Mouse (Mus musculus) hindbrain, postnatal 0 days (tissue): Measurements from ENCODE around the gene Dusp18. TPM values are rescaled to one million over a fixed set of nuclear protein-coding genes. Genes with fewer than 3 reads are reported as not detected.

Source experiments
- ATAC-seq: fragments of 200-750 bp; cut with Nextera tagmentation; 2 replicates; pipeline ENCODE4 v1.8.0; 2017; ENCODE audit warnings: mild to moderate bottlenecking, moderate TSS enrichment, moderate library complexity
- DNase-seq: peaks from one replicate; pipeline ENCODE4 v3.0.0-alpha.2; 2015; ENCODE audit warnings: low spot score
- H3K27ac ChIP-seq: fragments of 300-500 bp; sonication (generic); 2 replicates; pipeline ENCODE4 v1.5.1; 2014; ENCODE audit warnings: mild to moderate bottlenecking
- H3K27me3 ChIP-seq: fragments of 300-500 bp; sonication (generic); 2 replicates; pipeline ENCODE4 v1.6.1; 2014; ENCODE audit warnings: low read length, mixed read lengths; ENCODE audit not compliant: insufficient read depth
- H3K36me3 ChIP-seq: fragments of 300-500 bp; sonication (generic); 2 replicates; pipeline ENCODE4 v1.6.1; 2014; ENCODE audit warnings: low read length, mixed read lengths; ENCODE audit not compliant: insufficient read depth
- H3K4me1 ChIP-seq: fragments of 300-500 bp; sonication (generic); 2 replicates; pipeline ENCODE4 v1.6.1; 2014; ENCODE audit warnings: antibody characterized with exemption, low read length, mixed read lengths; ENCODE audit not compliant: insufficient read depth
- H3K4me2 ChIP-seq: fragments of 300-500 bp; sonication (generic); 2 replicates; pipeline ENCODE4 v1.6.1; 2014; ENCODE audit warnings: low read depth, mild to moderate bottlenecking, low read length, moderate library complexity, mixed read lengths
- H3K4me3 ChIP-seq: fragments of 300-500 bp; sonication (generic); 2 replicates; pipeline ENCODE4 v1.5.1; 2014; ENCODE audit warnings: low read length
- H3K9ac ChIP-seq: fragments of 300-500 bp; sonication (generic); replicated peaks from 2 replicates; pipeline ENCODE4 v1.6.1; 2014; ENCODE audit warnings: mild to moderate bottlenecking, low read length, moderate library complexity, mixed read lengths
- H3K9me3 ChIP-seq: fragments of 300-500 bp; sonication (generic); 2 replicates; pipeline ENCODE4 v1.6.1; 2016; ENCODE audit warnings: low read length, mixed read lengths
- CTCF ChIP-seq: IDR thresholded peaks from 2 replicates; pipeline ENCODE4 v1.5.1; 2016; ENCODE audit warnings: antibody characterized with exemption, control low read depth, low read depth
- WGBS: fragments of 180-500 bp; shearing (Covaris S2); extraction: QIAGEN DNeasy Blood & Tissue Kit; methylation state at CpG from one replicate; pipeline ENCODE4 v1.1.7; 2014; 5-methylcytosine and 5-hydroxymethylcytosine counted together
- polyA plus RNA-seq: library from polyadenylated mRNA; unstranded; fragments of >200 nt; fragmentation: Nextera tagmentation; extraction: Ambion mirVana; gene quantifications from 2 replicates; pipeline ENCODE4 v1.2.1, GENCODE M21; 2015
- total RNA-seq: library from RNA; depleted of rRNA; stranded (reverse); fragments of >200 nt; gene quantifications from 2 replicates; pipeline ENCODE4 v1.2.3, GENCODE M21; 2014

Gene Dusp18
- total and polyA plus RNA-seq, 2 experiments from 2014 or later, result 16.3 to 16.9 TPM

GRCm38 (mm10) chr11:3862661-3863453 is 32.2 kb upstream of the Dusp18 start:
- TF ChIP-seq CTCF, result peak; percentile 23; the same call in 1 of the 2 replicates
- no peaks in the 10 kb centered on the region for H3K27me3 ChIP-seq
- no peak for DNase-seq
- H3K4me2 ChIP-seq, result peak overlapping the region; percentile 69
- WGBS, result 75% methylated on average over 19 of the region's 19 CpGs
- H3K36me3 ChIP-seq, result no peaks in the 10 kb centered on the region
- peak overlapping the region; percentile 52 for H3K4me3 ChIP-seq
- peaks cover 7% of the 10 kb centered on the region for H3K4me1 ChIP-seq
- no peaks in the 10 kb centered on the region for H3K9me3 ChIP-seq
- peak overlapping the region; percentile 49 for H3K9ac ChIP-seq
- 0 out of 2 replicates have a peak, but pooled peaks have one; percentile 2 for ATAC-seq
- H3K27ac ChIP-seq, result peak overlapping the region; percentile 68; the same call in 1 of the 2 replicates

GRCm38 (mm10) chr11:3863454-3864112 is 31.5 kb upstream of the Dusp18 start, which contains the start of gene Osbp2:
Gene Osbp2 (minus strand): TSS chr11:3863903.
- Histone ChIP-seq H3K27me3 (no peaks in the 10 kb centered on the region), H3K4me1 (peaks cover 7% of the 10 kb centered on the region), H3K4me3 (peak within 1 kb of the TSS; percentile 52), H3K36me3 (no peaks in the 10 kb centered on the region), H3K9me3 (no peaks in the 10 kb centered on the region), H3K27ac (peak within 1 kb of the TSS; percentile 68), H3K9ac (peak within 1 kb of the TSS; percentile 49), H3K4me2 (peak within 1 kb of the TSS; percentile 69)
- WGBS, result 3% methylated on average over 54 of the region's 58 CpGs
- DNase-seq, result peak; percentile 85
- TF ChIP-seq CTCF, result peak; percentile 63
- peak; percentile 93 for ATAC-seq

DNA sequence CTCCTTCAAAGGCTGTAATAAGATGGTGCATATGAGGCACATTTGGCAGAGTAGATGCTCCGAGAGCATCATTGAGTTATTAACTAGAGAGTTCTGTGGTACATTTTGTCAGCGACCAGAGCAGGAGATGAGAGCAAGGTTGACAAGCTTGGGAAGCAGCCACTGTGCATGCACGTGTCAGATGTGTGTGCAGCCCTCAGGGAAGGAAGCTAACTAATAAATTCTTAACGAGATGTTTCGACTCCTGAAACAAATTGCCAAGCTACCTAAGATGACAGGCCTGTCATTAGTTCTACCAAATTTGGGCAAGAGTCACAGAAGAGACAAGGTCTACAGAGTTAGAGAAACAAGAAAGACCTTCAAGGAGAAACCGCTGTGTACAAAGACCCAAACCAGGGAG is 30.7 kb upstream of the Dusp18 start:
- 22% methylated on average over 6 of the region's 6 CpGs for WGBS
- H3K4me3 ChIP-seq, result peak overlapping the region; percentile 52
- ATAC-seq, result no peak; the same call in 1 of the 2 replicates
- no peaks in the 10 kb centered on the region for H3K9me3 ChIP-seq
- no peak for TF ChIP-seq CTCF
- peak overlapping the region; percentile 49; the same call in 1 of the 2 replicates for H3K9ac ChIP-seq
- H3K4me1 ChIP-seq, result peaks cover 7% of the 10 kb centered on the region
- no peaks in the 10 kb centered on the region for H3K36me3 ChIP-seq
- no peaks in the 10 kb centered on the region for H3K27me3 ChIP-seq
- peak; percentile 31 for DNase-seq
- peak overlapping the region; percentile 68 for H3K27ac ChIP-seq
- peak overlapping the region; percentile 69 for H3K4me2 ChIP-seq

DNA sequence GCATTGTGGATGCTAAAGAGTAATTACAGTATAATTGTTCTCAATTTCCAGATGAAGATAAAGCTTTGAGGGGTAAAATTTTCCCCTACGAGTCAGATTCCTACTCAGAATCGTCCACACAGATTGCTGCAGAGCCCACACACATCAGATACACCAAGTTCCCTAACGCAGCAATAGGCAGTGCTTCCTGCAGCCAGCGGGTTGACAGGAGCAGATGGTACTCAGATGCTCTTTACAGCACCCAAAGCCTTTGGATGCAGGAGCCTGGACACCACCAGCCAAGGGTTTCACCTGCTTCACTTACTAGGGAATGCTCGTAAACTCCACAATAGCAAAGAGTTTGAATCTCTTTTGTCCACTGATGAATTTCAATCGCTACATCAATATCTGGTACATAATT is 18.6 kb upstream of the Dusp18 start:
- H3K4me3 ChIP-seq, result no peak overlapping the region
- no peak for TF ChIP-seq CTCF
- 63% methylated on average over 6 of the region's 6 CpGs for WGBS
- H3K4me1 ChIP-seq, result no peaks in the 10 kb centered on the region
- H3K9me3 ChIP-seq, result no peaks in the 10 kb centered on the region
- H3K36me3 ChIP-seq, result no peaks in the 10 kb centered on the region
- no peak overlapping the region for H3K4me2 ChIP-seq
- H3K27ac ChIP-seq, result no peak overlapping the region
- no peak overlapping the region for H3K9ac ChIP-seq
- no peak for ATAC-seq
- DNase-seq, result no peak
- no peaks in the 10 kb centered on the region for H3K27me3 ChIP-seq

GRCm38 (mm10) chr11:3878660-3879059 is 16.4 kb upstream of the Dusp18 start:
- no peaks in the 10 kb centered on the region for H3K9me3 ChIP-seq
- H3K4me3 ChIP-seq, result no peak overlapping the region
- DNase-seq (no peak), ATAC-seq (no peak)
- TF ChIP-seq CTCF, result no peak
- no peak overlapping the region for H3K4me2 ChIP-seq
- no peak overlapping the region for H3K9ac ChIP-seq
- 80% methylated on average over 7 of the region's 7 CpGs for WGBS
- no peaks in the 10 kb centered on the region for H3K27me3 ChIP-seq
- no peaks in the 10 kb centered on the region for H3K4me1 ChIP-seq
- H3K27ac ChIP-seq, result no peak overlapping the region
- no peaks in the 10 kb centered on the region for H3K36me3 ChIP-seq

GRCm38 (mm10) chr11:3879836-3880235 is 15.2 kb upstream of the Dusp18 start:
- peak; percentile 83 for TF ChIP-seq CTCF
- ATAC-seq (no peak), DNase-seq (peak; percentile 84)

GRCm38 (mm10) chr11:3883711-3884110 is 11.3 kb upstream of the Dusp18 start:
- Histone ChIP-seq H3K27me3 (no peaks in the 10 kb centered on the region), H3K27ac (no peak overlapping the region), H3K4me3 (no peak overlapping the region), H3K9me3 (no peaks in the 10 kb centered on the region), H3K4me1 (no peaks in the 10 kb centered on the region), H3K4me2 (no peak overlapping the region), H3K9ac (no peak overlapping the region), H3K36me3 (no peaks in the 10 kb centered on the region)
- 91% methylated on average over 3 of the region's 3 CpGs for WGBS
- no peak for DNase-seq
- no peak for TF ChIP-seq CTCF
- no peak for ATAC-seq

More at GRCm38 (mm10) chr11:3879836-3880235, 15.2 kb upstream of the Dusp18 start:
- Histone ChIP-seq H3K27me3 (no peaks in the 10 kb centered on the region), H3K4me1 (no peaks in the 10 kb centered on the region), H3K27ac (no peak overlapping the region), H3K9me3 (no peaks in the 10 kb centered on the region), H3K9ac (no peak overlapping the region), H3K36me3 (no peaks in the 10 kb centered on the region), H3K4me2 (no peak overlapping the region), H3K4me3 (no peak overlapping the region)
- 42% methylated on average over 2 of the region's 2 CpGs for WGBS
